Mouse (Mus musculus) E14TG2a.4 (cell line): ENCODE measurements around the gene Dsn1.

Source experiments
- H3K27me3 ChIP-seq: 2 replicates; pipeline ENCODE4 v1.6.1; 2014; ENCODE audit warnings: low read length, control low read depth; ENCODE audit not compliant: insufficient read depth
- H3K36me3 ChIP-seq: 2 replicates; pipeline ENCODE4 v1.6.1; 2014; ENCODE audit warnings: low read length, control low read depth; ENCODE audit not compliant: insufficient read depth
- H3K4me1 ChIP-seq: replicated peaks from 2 replicates; pipeline ENCODE4 v1.6.1; 2014; ENCODE audit warnings: low read depth, low read length, control low read depth
- H3K4me3 ChIP-seq: replicated peaks from 2 replicates; pipeline ENCODE4 v1.5.1; 2014; ENCODE audit warnings: mild to moderate bottlenecking, low read length
- H3K9me3 ChIP-seq: 2 replicates; pipeline ENCODE4 v1.6.1; 2014; ENCODE audit warnings: low read length, control low read depth
- CTCF ChIP-seq: conservative IDR thresholded peaks from 2 replicates; pipeline ENCODE4 v1.5.1; 2014; ENCODE audit warnings: low read length
- NANOG ChIP-seq: IDR thresholded peaks from 2 replicates; pipeline ENCODE4 v1.6.1; 2014; ENCODE audit warnings: borderline replicate concordance, low read length, mixed read lengths
- POU5F1 ChIP-seq: IDR thresholded peaks from 2 replicates; pipeline ENCODE4 v1.6.1; 2014; ENCODE audit warnings: low read length, borderline replicate concordance

Dsn1 gene

DNA sequence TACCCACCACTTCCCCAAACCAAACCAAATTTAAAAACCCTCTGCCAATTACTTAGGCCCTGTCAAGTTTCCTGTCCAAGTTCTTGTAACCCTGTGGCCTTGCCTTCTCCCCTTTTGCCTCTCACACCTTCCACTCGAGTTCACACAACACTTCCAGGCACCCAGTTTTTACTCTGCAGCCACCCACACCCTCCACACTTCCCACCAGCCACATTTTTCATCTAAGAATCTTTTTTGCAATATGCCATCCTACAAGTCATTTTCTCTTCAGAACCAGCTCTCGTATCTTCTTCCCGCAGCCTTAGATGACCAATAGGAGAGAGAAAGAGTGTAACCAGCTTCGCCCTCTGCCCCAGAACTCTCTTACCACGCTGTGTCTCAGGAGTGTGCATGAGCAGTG is 52.5 kb downstream of the Dsn1 start:
- TF ChIP-seq CTCF (no peak), NANOG (no peak), POU5F1 (no peak)
- no peaks in the 10 kb centered on the region for H3K27me3 ChIP-seq
- no peaks in the 10 kb centered on the region for H3K9me3 ChIP-seq
- H3K36me3 ChIP-seq = peaks cover 8% of the 10 kb centered on the region; the same call in 1 of the 2 replicates
- no peak overlapping the region for H3K4me3 ChIP-seq
- no peaks in the 10 kb centered on the region for H3K4me1 ChIP-seq

DNA sequence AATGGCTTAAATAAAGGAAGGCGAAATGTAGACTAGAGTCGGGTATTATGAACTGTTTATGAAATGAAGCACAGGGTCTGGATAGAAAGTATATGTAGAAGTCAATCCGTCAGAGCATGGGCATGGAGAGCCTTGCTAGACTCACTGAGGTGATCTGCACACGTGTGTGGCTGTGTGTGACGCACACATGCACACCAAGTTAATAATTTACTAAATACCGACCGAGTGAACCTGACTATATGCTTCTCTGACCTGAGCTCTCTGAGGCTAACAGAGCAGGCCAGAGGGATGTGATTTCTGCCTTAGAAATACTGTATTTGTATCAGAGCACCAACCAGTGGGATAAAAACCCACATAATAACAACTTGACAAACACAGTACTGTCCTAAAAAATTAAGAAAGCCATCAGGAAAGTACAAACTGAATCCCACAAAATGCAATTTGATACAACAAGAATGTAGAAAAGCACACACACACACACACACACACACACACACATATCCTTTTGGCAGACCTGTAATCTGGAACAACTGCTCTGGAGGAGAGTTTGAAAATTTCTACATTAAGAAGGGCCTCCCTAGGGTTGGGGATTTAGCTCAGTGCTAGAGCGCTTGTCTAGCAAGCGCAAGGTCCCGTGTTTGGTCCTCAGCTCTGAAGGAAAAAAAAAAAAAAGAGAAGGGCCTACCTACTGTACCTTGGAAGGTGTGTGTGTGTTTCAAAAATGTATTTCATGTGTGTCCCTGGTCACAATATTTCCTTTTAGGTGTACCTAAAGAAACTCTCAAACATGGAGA is 55.5 kb downstream of the Dsn1 start:
- Histone ChIP-seq H3K36me3 (peaks cover 22% of the 10 kb centered on the region), H3K4me3 (no peak overlapping the region), H3K4me1 (no peaks in the 10 kb centered on the region), H3K27me3 (no peaks in the 10 kb centered on the region), H3K9me3 (no peaks in the 10 kb centered on the region)
- TF ChIP-seq CTCF (no peak), POU5F1 (no peak), NANOG (no peak)

DNA sequence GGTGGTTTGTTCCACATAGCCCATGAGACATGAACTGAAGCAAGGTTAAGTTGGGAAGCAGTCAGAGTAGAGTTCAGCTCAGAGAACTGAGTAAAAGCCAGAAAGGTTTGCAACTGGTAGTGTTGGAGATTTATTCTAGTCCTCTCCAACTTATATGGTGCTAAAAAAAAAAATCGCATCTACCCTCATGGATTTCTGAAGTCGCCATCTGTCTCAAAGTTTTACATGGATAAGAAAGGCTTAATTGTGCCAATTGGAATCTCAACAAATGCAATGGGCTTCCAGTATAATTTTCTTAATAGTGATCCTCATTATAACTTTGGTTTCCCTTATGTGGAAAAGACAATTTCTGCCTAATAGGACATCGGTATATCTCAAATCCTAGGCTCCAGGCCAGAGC is 56.1 kb downstream of the Dsn1 start:
- Histone ChIP-seq H3K27me3 (no peaks in the 10 kb centered on the region), H3K9me3 (no peaks in the 10 kb centered on the region), H3K4me3 (no peak overlapping the region), H3K36me3 (peaks cover 24% of the 10 kb centered on the region), H3K4me1 (no peaks in the 10 kb centered on the region)
- TF ChIP-seq NANOG = no peak
- no peak for TF ChIP-seq CTCF
- TF ChIP-seq POU5F1 = no peak
